Mouse (Mus musculus) kidney, postnatal 0 days (tissue): ENCODE results near the gene Zdhhc19. TPM values are rescaled to one million over a fixed set of nuclear protein-coding genes. Genes with fewer than 3 reads are reported as not detected.

Source experiments
- ATAC-seq: fragments of 200-750 bp; cut with Nextera tagmentation; replicated peaks from 2 replicates; pipeline ENCODE4 v1.8.0; 2017; ENCODE audit warnings: low read depth, moderate number of reproducible peaks, moderate TSS enrichment, moderate library complexity; ENCODE audit not compliant: low FRiP score
- DNase-seq: peaks from one replicate; pipeline ENCODE4 v3.0.0-alpha.2; 2016; ENCODE audit warnings: low spot score
- H3K27ac ChIP-seq: fragments of 300-500 bp; sonication (generic); 2 replicates; pipeline ENCODE4 v1.5.1; 2014; ENCODE audit warnings: mild to moderate bottlenecking
- H3K27me3 ChIP-seq: fragments of 300-500 bp; sonication (generic); 2 replicates; pipeline ENCODE4 v1.6.1; 2014; ENCODE audit warnings: low read length, mixed read lengths; ENCODE audit not compliant: insufficient read depth
- H3K36me3 ChIP-seq: fragments of 300-500 bp; sonication (generic); 2 replicates; pipeline ENCODE4 v1.6.1; 2014; ENCODE audit warnings: low read length, mixed read lengths; ENCODE audit not compliant: insufficient read depth
- H3K4me1 ChIP-seq: fragments of 300-500 bp; sonication (generic); replicated peaks from 2 replicates; pipeline ENCODE4 v1.6.1; 2014; ENCODE audit warnings: antibody characterized with exemption, low read length, mixed read lengths; ENCODE audit not compliant: insufficient read depth
- H3K4me2 ChIP-seq: fragments of 300-500 bp; sonication (generic); 2 replicates; pipeline ENCODE4 v1.6.1; 2014; ENCODE audit warnings: mild to moderate bottlenecking, low read length, moderate library complexity, mixed read lengths
- H3K4me3 ChIP-seq: fragments of 300-500 bp; sonication (generic); replicated peaks from 2 replicates; pipeline ENCODE4 v1.5.1; 2014; ENCODE audit warnings: low read depth, low read length
- H3K9ac ChIP-seq: fragments of 300-500 bp; sonication (generic); 2 replicates; pipeline ENCODE4 v1.6.1; 2014; ENCODE audit warnings: low read depth, low read length
- H3K9me3 ChIP-seq: fragments of 300-500 bp; sonication (generic); replicated peaks from 2 replicates; pipeline ENCODE4 v1.6.1; 2016; ENCODE audit warnings: low read length, inconsistent platforms, mixed read lengths
- CTCF ChIP-seq: IDR thresholded peaks from 2 replicates; pipeline ENCODE4 v1.5.1; 2016; ENCODE audit warnings: antibody characterized with exemption, low read depth, mild to moderate bottlenecking, moderate library complexity
- WGBS: fragments of 180-500 bp; shearing (Covaris S2); extraction: QIAGEN DNeasy Blood & Tissue Kit; methylation state at CpG from one replicate; pipeline ENCODE4 v1.1.7; 2014; 5-methylcytosine and 5-hydroxymethylcytosine counted together
- polyA plus RNA-seq: library from polyadenylated mRNA; unstranded; fragments of >200 nt; fragmentation: Nextera tagmentation; extraction: Ambion mirVana; gene quantifications from 2 replicates; pipeline ENCODE4 v1.2.1, GENCODE M21; 2015

The Zdhhc19 gene
- polyA plus RNA-seq, 1 experiment from 2014 or later = not detected

DNA sequence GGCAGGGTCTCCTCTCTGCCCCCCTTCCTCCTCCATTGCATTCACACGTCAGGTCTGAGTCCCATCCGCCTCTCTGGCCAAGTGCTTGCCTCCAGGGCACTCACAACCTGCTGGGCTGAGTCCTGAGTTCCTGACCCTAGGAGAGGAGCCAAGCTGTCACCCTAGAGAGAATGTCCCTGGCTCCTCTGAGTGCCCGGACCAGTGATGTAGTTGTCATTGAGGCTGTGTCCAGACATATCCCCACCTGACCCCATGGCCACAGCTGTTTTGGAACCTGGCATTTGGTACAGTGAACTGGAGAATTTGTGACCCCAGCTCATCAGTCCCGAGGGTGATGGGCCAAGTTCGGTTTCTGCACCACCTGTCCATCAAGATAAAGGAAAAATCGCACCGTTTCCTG, 30.8 kb downstream of the Zdhhc19 start:
- no peak for TF ChIP-seq CTCF
- ATAC-seq (no peak), DNase-seq (no peak)
- WGBS = 68% methylated on average over 7 of the region's 7 CpGs
- Histone ChIP-seq H3K4me3 (no peak overlapping the region), H3K9me3 (no peaks in the 10 kb centered on the region; the same call in 1 of the 2 replicates), H3K27ac (no peak overlapping the region), H3K27me3 (no peaks in the 10 kb centered on the region), H3K36me3 (no peaks in the 10 kb centered on the region), H3K9ac (no peak overlapping the region), H3K4me2 (no peak overlapping the region), H3K4me1 (no peaks in the 10 kb centered on the region)

DNA sequence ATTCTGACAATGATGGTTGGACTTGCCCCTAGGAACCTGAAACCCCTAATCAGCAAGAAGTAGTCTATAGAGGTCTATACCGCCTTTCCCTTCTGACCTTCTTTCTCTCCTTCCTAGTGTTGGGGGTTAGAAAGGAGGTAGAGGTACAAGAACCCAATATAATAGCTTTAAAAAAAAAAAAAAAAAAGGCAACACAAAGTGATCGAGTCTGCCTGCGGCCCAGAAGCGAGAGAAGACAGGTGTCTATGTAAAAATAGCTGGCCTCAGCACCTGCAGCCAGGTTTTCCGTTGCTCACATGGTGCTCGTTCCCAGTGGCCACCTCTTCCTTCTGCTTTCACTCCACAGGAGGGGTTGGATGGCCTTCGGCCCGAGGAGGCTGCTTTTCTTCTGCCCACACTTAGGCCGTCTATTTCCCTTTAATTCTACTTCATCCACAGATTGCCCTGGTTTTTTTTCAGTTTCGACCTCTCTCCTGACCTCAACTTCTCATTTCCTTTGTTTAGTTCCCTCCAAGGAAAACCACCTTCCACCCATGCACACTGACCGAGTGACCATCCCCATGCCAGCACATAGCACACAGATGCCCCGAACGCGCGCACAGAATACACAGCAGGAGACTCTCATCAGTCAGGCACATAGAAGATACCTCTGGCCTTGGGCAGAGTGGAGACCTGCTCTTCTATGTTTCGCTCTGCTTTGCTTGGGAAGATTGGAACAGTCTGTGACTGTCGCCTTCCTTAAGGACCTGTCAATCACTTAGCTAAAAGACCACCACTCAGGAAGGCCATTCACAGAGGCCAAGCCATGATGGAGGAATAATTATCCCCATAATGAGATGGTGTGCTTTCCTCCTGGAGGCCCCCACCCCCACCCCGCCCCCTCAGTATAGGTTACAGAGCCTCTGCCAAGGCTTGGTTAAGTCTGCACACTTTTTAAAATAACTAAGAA, 37.1 kb downstream of the Zdhhc19 start:
- Histone ChIP-seq H3K9ac (no peak overlapping the region), H3K9me3 (no peaks in the 10 kb centered on the region; the same call in 1 of the 2 replicates), H3K4me3 (no peak overlapping the region), H3K4me2 (no peak overlapping the region), H3K4me1 (0 out of 2 replicates have a peak, but pooled peaks cover 6% of the 10 kb centered on the region), H3K36me3 (no peaks in the 10 kb centered on the region), H3K27me3 (no peaks in the 10 kb centered on the region), H3K27ac (no peak overlapping the region)
- 74% methylated on average over 18 of the region's 18 CpGs for WGBS
- no peak for DNase-seq
- ATAC-seq = no peak
- TF ChIP-seq CTCF = no peak

DNA sequence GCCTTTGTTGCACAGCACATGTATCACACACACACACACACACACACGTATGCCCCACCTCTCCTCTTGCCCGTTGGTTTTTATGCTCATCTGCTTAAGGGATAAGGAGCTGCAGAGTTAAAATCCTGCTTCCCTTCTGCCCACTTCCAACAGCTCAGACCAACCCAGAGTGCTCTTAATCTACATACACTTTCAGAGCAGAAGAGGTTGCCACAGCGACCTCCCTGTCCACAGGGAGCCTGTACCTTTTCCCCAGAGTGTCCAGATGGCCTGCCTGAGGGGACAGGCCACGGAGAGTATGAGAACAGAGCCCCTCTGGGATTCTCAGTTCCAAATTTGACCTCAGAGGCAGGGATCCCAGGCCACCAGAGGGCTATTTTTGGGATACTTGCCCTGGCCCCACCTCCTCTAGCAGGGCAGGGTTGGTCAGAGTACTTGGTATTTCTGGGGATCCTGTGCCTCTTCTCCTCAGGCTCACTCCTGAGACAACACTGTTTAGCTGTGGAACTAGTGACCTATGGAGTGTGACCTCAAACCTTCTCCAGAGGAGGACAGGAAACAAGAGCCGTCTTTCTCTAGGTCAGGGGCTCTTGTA, 39.2 kb downstream of the Zdhhc19 start:
- no peak overlapping the region for H3K27ac ChIP-seq

DNA sequence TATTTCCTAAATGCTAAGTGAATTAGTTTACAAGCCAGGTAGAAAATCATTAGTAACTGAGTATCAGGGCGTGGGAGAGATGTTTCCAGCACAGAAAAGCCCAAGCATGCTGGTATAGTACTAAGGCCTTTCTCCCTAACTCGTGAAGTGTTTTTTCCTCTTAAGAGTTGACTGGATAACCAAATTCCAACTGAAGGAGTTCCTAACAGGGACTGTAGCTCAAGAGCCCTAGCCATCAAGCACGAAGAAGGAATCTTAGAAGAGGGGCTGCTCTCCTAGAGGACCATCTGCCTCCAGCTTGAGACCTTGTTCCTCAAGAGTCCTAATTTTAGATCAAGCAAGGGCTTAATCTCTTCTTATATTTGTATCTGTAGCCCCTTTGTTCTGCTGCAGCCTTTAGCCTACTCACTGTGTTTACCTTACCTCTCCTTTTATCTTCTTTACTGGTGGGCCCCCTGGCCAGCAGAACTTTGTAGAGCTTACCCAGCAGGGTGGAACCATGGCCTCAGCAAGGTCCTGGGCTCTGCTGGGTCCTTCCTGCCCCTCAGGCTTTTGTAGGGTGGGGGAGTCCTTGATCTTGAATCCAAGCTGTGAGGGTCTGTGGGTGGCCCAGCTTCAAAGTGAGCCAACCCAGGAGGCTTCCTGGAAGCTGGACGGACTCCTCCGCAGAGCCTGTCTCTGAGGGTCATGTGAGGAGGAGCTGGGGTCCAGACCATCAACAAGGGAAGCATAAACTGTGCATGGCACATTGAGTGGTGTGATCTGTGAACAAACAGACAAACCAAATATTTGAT, 42.0 kb downstream of the Zdhhc19 start:
- no peak for TF ChIP-seq CTCF
- H3K27me3 ChIP-seq = no peaks in the 10 kb centered on the region
- H3K36me3 ChIP-seq = no peaks in the 10 kb centered on the region
- H3K4me2 ChIP-seq = no peak overlapping the region
- H3K27ac ChIP-seq = no peak overlapping the region
- H3K9ac ChIP-seq = no peak overlapping the region
- no peak for ATAC-seq
- no peaks in the 10 kb centered on the region for H3K9me3 ChIP-seq
- H3K4me3 ChIP-seq = no peak overlapping the region
- WGBS = 51% methylated on average over 5 of the region's 5 CpGs
- 0 out of 2 replicates have a peak, but pooled peaks cover 6% of the 10 kb centered on the region for H3K4me1 ChIP-seq
- no peak for DNase-seq

More for the DNA sequence above, 39.2 kb downstream of the Zdhhc19 start:
- 36% methylated on average over 5 of the region's 5 CpGs for WGBS
- no peak for TF ChIP-seq CTCF
- H3K9ac ChIP-seq = no peak overlapping the region
- H3K36me3 ChIP-seq = no peaks in the 10 kb centered on the region
- H3K4me1 ChIP-seq = 0 out of 2 replicates have a peak, but pooled peaks cover 6% of the 10 kb centered on the region
- ATAC-seq = no peak
- no peak for DNase-seq
- H3K27me3 ChIP-seq = no peaks in the 10 kb centered on the region
- no peaks in the 10 kb centered on the region; the same call in 1 of the 2 replicates for H3K9me3 ChIP-seq
- no peak overlapping the region for H3K4me2 ChIP-seq
- no peak overlapping the region for H3K4me3 ChIP-seq

DNA sequence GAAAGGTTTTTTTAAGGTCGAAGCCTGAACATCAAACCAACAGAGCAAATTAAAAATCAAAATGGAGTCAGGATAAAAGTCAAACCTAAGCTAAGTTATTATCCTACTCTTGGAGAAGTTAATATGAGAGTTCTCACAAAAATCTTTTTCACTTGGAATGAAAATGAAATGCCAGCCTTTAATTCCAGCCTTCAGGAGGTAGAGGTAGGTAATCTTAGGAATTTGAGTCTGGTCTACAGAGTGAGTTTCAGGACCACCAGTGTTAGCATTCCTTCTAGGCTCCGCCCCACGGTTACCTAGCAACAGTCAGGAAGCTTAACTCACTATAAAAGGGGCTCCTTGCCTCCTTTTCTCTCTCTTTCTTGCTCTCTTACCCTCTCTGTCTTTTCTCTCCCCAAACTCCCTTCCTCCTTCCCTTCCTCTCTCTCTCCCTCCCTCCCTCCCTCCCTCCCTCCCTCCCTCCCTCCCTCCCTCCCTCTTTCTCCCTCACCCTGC, 42.7 kb downstream of the Zdhhc19 start:
- ATAC-seq (no peak), DNase-seq (no peak)
- 44% methylated on average over 3 of the region's 3 CpGs for WGBS
- Histone ChIP-seq H3K27ac (no peak overlapping the region), H3K4me2 (no peak overlapping the region), H3K4me3 (no peak overlapping the region), H3K9ac (no peak overlapping the region), H3K27me3 (no peaks in the 10 kb centered on the region), H3K4me1 (0 out of 2 replicates have a peak, but pooled peaks cover 6% of the 10 kb centered on the region), H3K36me3 (no peaks in the 10 kb centered on the region), H3K9me3 (no peaks in the 10 kb centered on the region)
- no peak for TF ChIP-seq CTCF
